Mouse (Mus musculus): Measurements from ENCODE around the gene Wdr34.

Wdr34 gene

GRCm38 (mm10) chr2:30032244-30032846 lies 16.3 kb downstream of the Wdr34 start:
- no peak for DNase-seq (ENCODE audit: low read depth)

GRCm38 (mm10) chr2:30026997-30027396 lies 21.7 kb downstream of the Wdr34 start:
- DNase-seq (ENCODE audit: low read depth) = no peak

GRCm38 (mm10) chr2:30025454-30025853 lies 23.2 kb downstream of the Wdr34 start:
- DNase-seq (ENCODE audit: low read depth) = no peak

- no peak for DNase-seq (ENCODE audit: low read depth)
Measured at GRCm38 (mm10) chr2:30014326-30014966, 34.2 kb downstream of the Wdr34 start.

- DNase-seq (ENCODE audit: low read depth) = no peak
Measured at GRCm38 (mm10) chr2:30010840-30011281, 37.8 kb downstream of the Wdr34 start.

GRCm38 (mm10) chr2:30009101-30009500 lies 39.6 kb downstream of the Wdr34 start:
- no peak for DNase-seq (ENCODE audit: low read depth)

GRCm38 (mm10) chr2:29991962-29992361 lies 56.7 kb downstream of the Wdr34 start:
- no peak for DNase-seq (ENCODE audit: low read depth)

All from c-Kit-positive CD71-positive TER-119-negative erythroid progenitor cells, embryonic 14.5 days (primary cell).